ENCODE assay signal across 8 mouse cellular contexts in genomic region chr13:57908266-57908582, GRCm38 (mm10). TPM values are rescaled to one million over a fixed set of nuclear protein-coding genes. Genes with fewer than 3 reads are reported as not detected.
A peak's percentile ranks its signal among the peaks of the same experiment; 100 is the strongest.
DNase-seq lines count a peak whose midpoint lies in the region; ATAC-seq and TF ChIP-seq lines count a peak whose summit lies in the region.

Gene Spock1 (minus strand): TSS chr13:57908332.

- WGBS in forebrain, postnatal 0 days: under 1% methylated on average over 32 of the region's 32 CpGs
- 2% methylated on average over 32 of the region's 32 CpGs for WGBS in liver, embryonic 16.5 days (ENCODE audit: insufficient replicate concordance)
- under 1% methylated on average over 32 of the region's 32 CpGs for WGBS in olfactory bulb, adult 2 months

- H3K9ac ChIP-seq in forebrain, postnatal 0 days: peak within 1 kb of the TSS; percentile 65
- H3K9ac ChIP-seq in liver, embryonic 16.5 days (ENCODE audit: low read depth, low read length): no peak within 1 kb of the TSS

- peak; percentile 91 for DNase-seq in Muller cell, postnatal 12 days (ENCODE audit: inconsistent ontology term)
- peak; percentile 95 to 99 for DNase-seq in cerebellum, adult 18-20 months
- peak; percentile 96 for DNase-seq in forebrain, postnatal 0 days
- peak; percentile 79 to 88 for DNase-seq in heart, postnatal 36 days
- peak; percentile 84 to 95 for DNase-seq in layer of hippocampus, adult 18-20 months (ENCODE audit: low spot score in 2 of 2)
- DNase-seq in thymus, postnatal 14 days: peak; percentile 67

- H3K4me2 ChIP-seq in forebrain, postnatal 0 days (ENCODE audit: low read depth): peak within 1 kb of the TSS; percentile 61
- no peak within 1 kb of the TSS for H3K4me2 ChIP-seq in liver, embryonic 16.5 days (ENCODE audit: low read depth, low read length)

- intact Hi-C loops in heart, postnatal 36 days (cut with DNase I): loop anchor here (1.0 to 5.0 kb wide), 4 partner anchors 141 to 627 kb away; no protein-coding TSS in a partner anchor

- peak within 1 kb of the TSS; percentile 60 for H3K4me3 ChIP-seq in forebrain, postnatal 0 days (ENCODE audit: low read depth, low read length)
- H3K4me3 ChIP-seq in liver, embryonic 16.5 days (ENCODE audit: low read depth, low read length): 0 out of 2 replicates have a peak within 1 kb of the TSS, but pooled peaks have one; percentile 7
- peak within 1 kb of the TSS; percentile 60 for H3K4me3 ChIP-seq in olfactory bulb, adult 2 months (ENCODE audit: insufficient read depth, low read depth, low read length)

- TF ChIP-seq CTCF in forebrain, postnatal 0 days (IDR thresholded peaks at IDR 0.05; ENCODE audit: low read depth): peak; percentile 98
- peak; percentile 98 for TF ChIP-seq CTCF in olfactory bulb, adult 2 months (IDR thresholded peaks at IDR 0.05; ENCODE audit: insufficient read depth, low read depth, low read length)

- H3K27ac ChIP-seq in forebrain, postnatal 0 days (ENCODE audit: low read depth, low read length): no peak within 1 kb of the TSS
- H3K27ac ChIP-seq in liver, embryonic 16.5 days (ENCODE audit: low read length): no peak within 1 kb of the TSS
- H3K27ac ChIP-seq in olfactory bulb, adult 2 months (ENCODE audit: insufficient read depth, low read depth, low read length): no peak within 1 kb of the TSS

- no peaks in the 10 kb centered on the region for H3K36me3 ChIP-seq in forebrain, postnatal 0 days (ENCODE audit: insufficient read depth)
- no peaks in the 10 kb centered on the region for H3K36me3 ChIP-seq in liver, embryonic 16.5 days (ENCODE audit: control insufficient read depth, insufficient read depth)

- H3K4me1 ChIP-seq in forebrain, postnatal 0 days (ENCODE audit: insufficient read depth): no peaks in the 10 kb centered on the region
- H3K4me1 ChIP-seq in liver, embryonic 16.5 days (ENCODE audit: control insufficient read depth, low read depth, low read length): no peaks in the 10 kb centered on the region
- peaks cover 12% of the 10 kb centered on the region for H3K4me1 ChIP-seq in olfactory bulb, adult 2 months (ENCODE audit: control insufficient read depth, insufficient read depth, low read length)

- TF ChIP-seq POLR2A in olfactory bulb, adult 2 months (IDR thresholded peaks at IDR 0.05; ENCODE audit: insufficient read depth, low read depth, low read length): 0 out of 2 replicates have a peak, but pooled peaks have one; percentile 22

- H3K9me3 ChIP-seq in forebrain, postnatal 0 days (ENCODE audit: low read length): no peaks in the 10 kb centered on the region
- no peaks in the 10 kb centered on the region for H3K9me3 ChIP-seq in liver, embryonic 16.5 days (replicated peaks; ENCODE audit: control insufficient read depth, low read length)

- peak; percentile 94 for ATAC-seq in forebrain, postnatal 0 days
- ATAC-seq in liver, embryonic 16.5 days (ENCODE audit: low read depth): peak; percentile 27; the same call in 1 of the 2 replicates

- H3K27me3 ChIP-seq in forebrain, postnatal 0 days (ENCODE audit: insufficient read depth, low read length): no peaks in the 10 kb centered on the region
- peaks cover 15% of the 10 kb centered on the region for H3K27me3 ChIP-seq in liver, embryonic 16.5 days (ENCODE audit: control insufficient read depth, insufficient read depth, low read depth, low read length)

RNA-seq across cellular contexts. Expression of gene Spock1, which starts in this region (rescaled TPM):
- total RNA-seq in forebrain, postnatal 0 days (2014; rRNA removed): 46.5 and 69.4 TPM in 2 replicates
- 60.5 and 64.6 TPM in 2 replicates for polyA plus RNA-seq in forebrain, postnatal 0 days (2015; fragmentation: Nextera tagmentation; extraction: Ambion mirVana)
- total RNA-seq in heart, postnatal 36 days (2021): under 1 TPM; 0.08 to 0.17 TPM
- total RNA-seq in layer of hippocampus, adult 18-20 months (2021): 100 to 1,000 TPM; 212 to 215 TPM
- polyA plus RNA-seq in liver, embryonic 16.5 days (2015; fragmentation: Nextera tagmentation; extraction: Ambion mirVana): 0.08 and 0.12 TPM in 2 replicates
- polyA plus RNA-seq in olfactory bulb, adult 2 months (2012; ENCODE audit: insufficient read depth, insufficient read length, low replicate concordance, missing spikeins): not detected in 2 replicates

Comparison
In these comparisons a context has a peak if more than half of its experiments do, and no peak if none do; other contexts are left out.
1. RNA of gene Spock1 (total RNA-seq): 212 to 215 TPM in layer of hippocampus, adult 18-20 months and 46.5 to 69.4 TPM in forebrain, postnatal 0 days; 0.08 to 0.17 TPM in heart, postnatal 36 days; every median in the first group is over 10 times any median in the second.
2. RNA of gene Spock1 (polyA plus RNA-seq): 60.5 to 64.6 TPM in forebrain, postnatal 0 days; 0.08 to 0.12 TPM in liver, embryonic 16.5 days and not detected in olfactory bulb, adult 2 months; every median in the first group is over 10 times any median in the second.
3. Peak in DNase-seq in heart, postnatal 36 days; RNA of the gene not detected or under 1 TPM.
4. Peak in ATAC-seq and H3K4me3 ChIP-seq in liver, embryonic 16.5 days; RNA of the gene not detected or under 1 TPM.
5. H3K4me3 ChIP-seq: peak in every context shown above with its lines; median percentile 60 in forebrain, postnatal 0 days; 60 in olfactory bulb, adult 2 months; 7 in liver, embryonic 16.5 days.
6. Peak in every context shown above with its lines, with median percentiles within 50 percentile points of each other: DNase-seq.